Mouse (Mus musculus) lung, embryonic 16.5 days (tissue): Measurements from ENCODE around the gene Arsb. TPM values are rescaled to one million over a fixed set of nuclear protein-coding genes. Genes with fewer than 3 reads are reported as not detected.

ENCODE experiments used
- ATAC-seq: fragments of 200-750 bp; cut with Nextera tagmentation; 2 replicates; pipeline ENCODE4 v1.8.0; 2017; ENCODE audit warnings: low read depth, mild to moderate bottlenecking, moderate library complexity
- H3K27ac ChIP-seq: fragments of 300-500 bp; sonication (generic); 2 replicates; pipeline ENCODE4 v1.5.1; 2014; ENCODE audit warnings: mild to moderate bottlenecking, control low read depth, low read length
- H3K27me3 ChIP-seq: fragments of 300-500 bp; sonication (generic); 2 replicates; pipeline ENCODE4 v1.6.1; 2014; ENCODE audit warnings: low read depth, low read length, mixed read lengths; ENCODE audit not compliant: control insufficient read depth, insufficient read depth
- H3K36me3 ChIP-seq: fragments of 300-500 bp; sonication (generic); 2 replicates; pipeline ENCODE4 v1.6.1; 2014; ENCODE audit warnings: low read length; ENCODE audit not compliant: control insufficient read depth, insufficient read depth
- H3K4me1 ChIP-seq: fragments of 300-500 bp; sonication (generic); replicated peaks from 2 replicates; pipeline ENCODE4 v1.6.1; 2014; ENCODE audit warnings: low read length, mixed read lengths; ENCODE audit not compliant: control insufficient read depth, insufficient read depth
- H3K4me2 ChIP-seq: fragments of 300-500 bp; sonication (generic); 2 replicates; pipeline ENCODE4 v1.6.1; 2014; ENCODE audit warnings: low read depth, low read length, control low read depth
- H3K4me3 ChIP-seq: fragments of 300-500 bp; sonication (generic); 2 replicates; pipeline ENCODE4 v1.5.1; 2014; ENCODE audit warnings: mild to moderate bottlenecking, low read length, control low read depth
- H3K9ac ChIP-seq: fragments of 300-500 bp; sonication (generic); 2 replicates; pipeline ENCODE4 v1.6.1; 2014; ENCODE audit warnings: low read length, control low read depth
- H3K9me3 ChIP-seq: fragments of 300-500 bp; sonication (generic); 2 replicates; pipeline ENCODE4 v1.6.1; 2016; ENCODE audit warnings: low read length; ENCODE audit not compliant: control insufficient read depth
- whole genome bisulfite sequencing: fragments of 180-500 bp; shearing (Covaris S2); extraction: QIAGEN DNeasy Blood & Tissue Kit; methylation state at CpG from one replicate; pipeline ENCODE4 v1.1.7; 2014; 5-methylcytosine and 5-hydroxymethylcytosine counted together
- polyA plus RNA-seq: library from polyadenylated mRNA; unstranded; fragments of >200 nt; fragmentation: Nextera tagmentation; extraction: Ambion mirVana; gene quantifications from 2 replicates; pipeline ENCODE4 v1.2.1, GENCODE M21; 2015

Arsb gene
- polyA plus RNA-seq, 1 experiment from 2014 or later, result 17.2 TPM

- H3K27ac ChIP-seq, result no peak overlapping the region
- no peaks in the 10 kb centered on the region for H3K36me3 ChIP-seq
- WGBS, result 50% methylated on average over 16 of the region's 16 CpGs
- peaks cover 21% of the 10 kb centered on the region for H3K4me1 ChIP-seq
- no peak overlapping the region for H3K4me3 ChIP-seq
- no peak for ATAC-seq
- no peaks in the 10 kb centered on the region for H3K27me3 ChIP-seq
- H3K4me2 ChIP-seq, result no peak overlapping the region
- no peak overlapping the region for H3K9ac ChIP-seq
- H3K9me3 ChIP-seq, result no peaks in the 10 kb centered on the region
Observed at GRCm38 (mm10) chr13:93915641-93916570, 144.5 kb downstream of the Arsb start.

GRCm38 (mm10) chr13:93919536-93919935 lies 148.1 kb downstream of the Arsb start:
- no peak overlapping the region for H3K9ac ChIP-seq
- no peaks in the 10 kb centered on the region for H3K36me3 ChIP-seq
- no peak overlapping the region for H3K4me2 ChIP-seq
- H3K9me3 ChIP-seq, result no peaks in the 10 kb centered on the region
- no peaks in the 10 kb centered on the region for H3K27me3 ChIP-seq
- H3K4me3 ChIP-seq, result no peak overlapping the region
- peak overlapping the region; percentile 61 for H3K27ac ChIP-seq
- H3K4me1 ChIP-seq, result peaks cover 31% of the 10 kb centered on the region
- ATAC-seq, result peak; percentile 84
- WGBS, result 35% methylated on average over 3 of the region's 3 CpGs

GRCm38 (mm10) chr13:93920080-93920785 lies 148.8 kb downstream of the Arsb start:
- H3K9ac ChIP-seq, result no peak overlapping the region
- H3K4me2 ChIP-seq, result no peak overlapping the region
- no peaks in the 10 kb centered on the region for H3K27me3 ChIP-seq
- H3K9me3 ChIP-seq, result no peaks in the 10 kb centered on the region
- no peaks in the 10 kb centered on the region for H3K36me3 ChIP-seq
- 61% methylated on average over 8 of the region's 8 CpGs for WGBS
- peaks cover 36% of the 10 kb centered on the region for H3K4me1 ChIP-seq
- H3K4me3 ChIP-seq, result no peak overlapping the region
- peak; percentile 18; the same call in 1 of the 2 replicates for ATAC-seq
- H3K27ac ChIP-seq, result peak overlapping the region; percentile 61

GRCm38 (mm10) chr13:93920786-93921300 lies 149.4 kb downstream of the Arsb start:
- ATAC-seq, result no peak
- no peaks in the 10 kb centered on the region for H3K36me3 ChIP-seq
- H3K27ac ChIP-seq, result peak overlapping the region; percentile 61
- WGBS, result 60% methylated on average over 4 of the region's 4 CpGs
- no peak overlapping the region for H3K9ac ChIP-seq
- no peak overlapping the region for H3K4me3 ChIP-seq
- H3K27me3 ChIP-seq, result no peaks in the 10 kb centered on the region
- H3K4me2 ChIP-seq, result no peak overlapping the region
- peaks cover 36% of the 10 kb centered on the region for H3K4me1 ChIP-seq
- H3K9me3 ChIP-seq, result no peaks in the 10 kb centered on the region

- H3K27me3 ChIP-seq, result no peaks in the 10 kb centered on the region
- H3K9me3 ChIP-seq, result no peaks in the 10 kb centered on the region
- 56% methylated on average over 5 of the region's 5 CpGs for WGBS
- peaks cover 34% of the 10 kb centered on the region for H3K4me1 ChIP-seq
- peak overlapping the region; percentile 39 for H3K27ac ChIP-seq
- H3K4me2 ChIP-seq, result no peak overlapping the region
- no peak for ATAC-seq
- no peak overlapping the region for H3K4me3 ChIP-seq
- H3K36me3 ChIP-seq, result no peaks in the 10 kb centered on the region
- H3K9ac ChIP-seq, result no peak overlapping the region
Observed at GRCm38 (mm10) chr13:93921831-93922565, 150.6 kb downstream of the Arsb start.

- Histone ChIP-seq H3K9ac (no peak overlapping the region), H3K36me3 (no peaks in the 10 kb centered on the region), H3K4me3 (no peak overlapping the region), H3K9me3 (no peaks in the 10 kb centered on the region), H3K27ac (peak overlapping the region; percentile 39), H3K4me2 (no peak overlapping the region), H3K4me1 (peaks cover 34% of the 10 kb centered on the region), H3K27me3 (no peaks in the 10 kb centered on the region)
- WGBS, result 26% methylated on average over 7 of the region's 7 CpGs
- peak; percentile 46 for ATAC-seq
Observed at GRCm38 (mm10) chr13:93922566-93922910, 151.1 kb downstream of the Arsb start.

GRCm38 (mm10) chr13:93924735-93925432 lies 153.5 kb downstream of the Arsb start:
- Histone ChIP-seq H3K4me3 (no peak overlapping the region), H3K4me1 (peaks cover 29% of the 10 kb centered on the region), H3K4me2 (no peak overlapping the region), H3K36me3 (no peaks in the 10 kb centered on the region), H3K27ac (peak overlapping the region; percentile 43; the same call in 1 of the 2 replicates), H3K27me3 (no peaks in the 10 kb centered on the region; the same call in 1 of the 2 replicates), H3K9me3 (no peaks in the 10 kb centered on the region), H3K9ac (no peak overlapping the region)
- peak; percentile 26 for ATAC-seq
- WGBS, result 63% methylated on average over 9 of the region's 9 CpGs

- 40% methylated on average over 7 of the region's 7 CpGs for WGBS
Observed at GRCm38 (mm10) chr13:93930561-93931340, 159.3 kb downstream of the Arsb start.

More at GRCm38 (mm10) chr13:93930561-93931340, 159.3 kb downstream of the Arsb start:
- Histone ChIP-seq H3K9ac (no peak overlapping the region), H3K9me3 (no peaks in the 10 kb centered on the region), H3K27ac (no peak overlapping the region), H3K4me3 (no peak overlapping the region), H3K27me3 (no peaks in the 10 kb centered on the region; the same call in 1 of the 2 replicates), H3K4me2 (no peak overlapping the region), H3K4me1 (peaks cover 7% of the 10 kb centered on the region; the same call in 1 of the 2 replicates), H3K36me3 (no peaks in the 10 kb centered on the region)
- ATAC-seq, result no peak; the same call in 1 of the 2 replicates
